Mouse (Mus musculus) gastrocnemius, postnatal 14 days (tissue): ENCODE results near the gene Flrt1. TPM values are rescaled to one million over a fixed set of nuclear protein-coding genes. Genes with fewer than 3 reads are reported as not detected.

Experiments used
- DNase-seq: peaks from one replicate; pipeline ENCODE4 v3.0.0; 2021; ENCODE audit warnings: mixed read lengths
- intact Hi-C: fragments of 180-260 bp; cut with DNase I; formaldehyde crosslinking; loops from one replicate; pipeline ENCODE4 v1.15.1; 2025; ENCODE audit warnings: low total_unique reads
- total RNA-seq, 2 experiments: library from RNA; stranded (reverse); gene quantifications; 2 replicates each; pipeline ENCODE4 v1.2.3; 2021

The Flrt1 gene
- total RNA-seq, 2 experiments from 2014 or later: 0.27 to 0.51 TPM

DNA sequence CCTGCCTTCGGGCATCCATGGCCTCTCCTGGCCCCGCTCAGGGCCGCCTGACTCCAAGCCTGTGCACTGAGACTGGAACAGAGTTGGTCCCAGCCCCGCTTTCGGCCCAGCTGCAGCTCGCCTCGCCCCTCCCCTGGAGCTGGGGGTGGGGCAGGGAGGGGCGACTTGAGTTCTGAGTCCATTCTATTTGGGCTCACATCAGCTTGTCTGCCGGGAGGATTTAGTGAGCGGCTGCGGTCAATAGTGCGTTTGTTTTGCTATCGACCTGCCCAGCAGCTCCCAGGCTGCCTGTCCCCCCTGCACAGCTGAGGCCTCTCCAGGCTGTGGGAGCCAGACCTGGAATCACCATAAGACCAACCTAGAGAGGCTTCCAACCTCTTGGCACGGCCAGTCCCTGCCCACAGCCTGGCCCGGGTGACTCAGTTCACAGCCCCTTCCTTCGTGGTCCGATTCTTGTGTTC, 29.1 kb upstream of the Flrt1 start:
- intact Hi-C loops: no loop called here
- DNase-seq: peak; percentile 73

- no peak for DNase-seq
- intact Hi-C loops: no loop called here
Observed at GRCm38 (mm10) chr19:7133436-7133835, 27.9 kb upstream of the Flrt1 start.

DNA sequence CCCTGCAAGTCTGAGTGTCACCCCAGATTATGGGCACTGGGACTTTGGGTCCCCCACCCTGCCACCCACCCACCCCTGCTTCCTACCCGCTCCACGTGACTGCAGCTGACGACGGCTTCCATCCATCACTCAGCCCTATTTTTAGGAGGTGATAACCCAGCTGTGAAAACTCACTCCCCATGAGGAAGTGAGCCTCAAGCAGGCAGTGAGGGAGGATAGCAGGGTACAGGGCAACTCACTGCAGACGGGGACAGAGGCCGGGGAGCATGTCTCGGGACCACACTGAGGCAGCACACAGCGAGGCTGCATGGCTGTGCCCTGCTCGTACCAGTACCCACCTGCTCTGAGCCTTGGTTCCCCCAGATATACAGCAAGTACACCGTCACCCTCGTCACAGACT, 24.8 kb upstream of the Flrt1 start:
- intact Hi-C loops: no loop called here
- no peak for DNase-seq

- intact Hi-C loops: no loop called here
- DNase-seq: no peak
Observed at GRCm38 (mm10) chr19:7128551-7129475, 23.3 kb upstream of the Flrt1 start.

DNA sequence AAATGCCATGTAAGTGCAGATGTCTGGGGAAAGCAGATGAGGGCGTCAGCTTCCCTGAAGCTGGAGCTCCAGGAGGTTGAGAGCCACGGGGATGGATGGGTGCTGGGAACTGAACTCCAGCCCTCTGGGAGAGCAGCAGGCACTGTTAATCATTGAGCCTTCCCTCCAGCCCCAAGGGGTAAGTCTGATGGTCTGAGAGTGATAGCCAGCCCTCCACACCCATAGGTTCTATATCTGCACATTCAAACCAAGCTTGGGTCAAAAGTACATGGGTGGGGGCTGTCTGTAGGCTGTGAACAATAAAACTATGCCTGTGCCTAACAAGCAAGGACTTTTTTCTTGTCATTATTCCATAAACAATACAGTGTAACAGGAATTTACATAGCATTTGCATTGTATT, 21.4 kb upstream of the Flrt1 start:
- no peak for DNase-seq
- intact Hi-C loops: no loop called here

DNA sequence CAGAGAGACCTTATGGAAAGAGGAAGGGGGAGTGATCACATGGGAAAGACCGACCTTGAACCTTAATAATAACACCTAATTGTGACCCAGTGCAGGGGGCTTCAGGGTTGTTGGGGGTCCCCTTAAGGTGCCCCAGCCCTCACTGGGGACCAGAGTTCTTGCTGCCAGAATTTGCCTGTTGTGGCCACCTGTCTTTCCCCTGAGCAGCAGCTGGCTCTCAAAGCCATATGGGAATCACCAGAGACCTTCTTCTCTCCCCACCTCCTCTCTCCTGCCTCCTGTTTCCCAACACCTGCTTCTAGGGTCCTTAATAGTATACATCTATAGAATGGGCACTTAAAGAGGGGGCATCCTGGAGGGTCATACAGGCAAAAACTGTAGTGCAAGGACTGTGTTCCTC, 20.7 kb upstream of the Flrt1 start:
- no peak for DNase-seq
- intact Hi-C loops: no loop called here

- intact Hi-C loops: no loop called here
- DNase-seq: no peak
Observed at GRCm38 (mm10) chr19:7125526-7126156, 20.1 kb upstream of the Flrt1 start.

DNA sequence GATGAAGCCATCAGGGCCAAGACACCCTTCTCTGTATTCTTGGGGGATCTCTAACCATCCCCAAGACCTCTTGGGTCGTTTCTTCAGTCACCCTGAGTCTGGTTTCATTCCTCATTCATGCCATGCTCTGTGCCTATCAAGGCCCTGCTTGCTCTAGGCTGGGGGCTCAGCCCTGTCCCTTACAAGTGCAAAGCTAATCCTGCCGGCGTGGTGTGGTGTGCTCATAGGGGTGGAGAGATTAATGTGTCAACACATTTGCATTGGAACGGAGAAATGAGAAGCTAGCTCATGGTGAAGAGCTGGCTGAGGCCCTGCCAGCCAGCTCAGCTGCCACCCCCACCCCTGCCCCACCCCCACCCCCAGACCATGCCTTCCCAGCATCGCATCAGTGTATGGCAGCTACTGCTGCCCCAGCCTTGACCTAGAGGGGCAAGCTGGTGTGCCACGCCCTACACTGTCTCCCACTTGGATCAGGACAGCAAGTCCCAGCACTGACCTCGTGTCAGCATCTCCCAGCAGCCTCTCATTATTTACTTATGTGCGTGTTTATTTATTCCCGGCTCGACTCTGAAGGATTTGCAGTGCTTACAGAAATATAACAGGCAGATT, 17.3 kb upstream of the Flrt1 start:
- intact Hi-C loops: loop anchor here (5.0 kb wide), 1 partner anchor 39 kb away; no protein-coding TSS in a partner anchor

DNA sequence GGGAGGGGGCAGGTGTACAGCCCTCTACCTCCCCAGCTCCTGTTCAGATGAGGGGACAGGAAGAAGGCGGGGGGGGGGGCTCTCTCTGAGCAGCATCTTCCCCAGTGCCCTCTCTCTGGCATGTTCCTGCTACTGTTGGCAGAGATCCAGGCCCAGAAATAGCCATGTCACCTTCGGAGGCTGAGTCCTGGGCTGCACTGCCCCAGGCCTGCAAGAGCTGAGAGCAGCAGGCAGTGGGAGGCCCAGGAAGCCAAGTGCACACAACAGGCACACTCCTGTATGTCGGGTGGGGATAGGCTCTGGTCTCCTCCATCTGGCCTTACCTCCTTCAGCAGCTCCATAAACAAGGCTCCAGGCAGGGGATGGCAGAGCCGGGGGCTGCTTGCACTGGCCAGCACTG, 16.7 kb upstream of the Flrt1 start:
- intact Hi-C loops: loop anchor here (5.0 kb wide), 1 partner anchor 40 kb away; no protein-coding TSS in a partner anchor
- DNase-seq: no peak

More for the DNA sequence above, 17.3 kb upstream of the Flrt1 start:
- DNase-seq: no peak

- intact Hi-C loops: loop anchor here (5.0 kb wide), 1 partner anchor 41 kb away; no protein-coding TSS in a partner anchor
- peak; percentile 68 for DNase-seq
Observed at GRCm38 (mm10) chr19:7121252-7121651, 15.7 kb upstream of the Flrt1 start.

GRCm38 (mm10) chr19:7117653-7118307, 12.3 kb upstream of the Flrt1 start:
- no peak for DNase-seq
- intact Hi-C loops: no loop called here

DNA sequence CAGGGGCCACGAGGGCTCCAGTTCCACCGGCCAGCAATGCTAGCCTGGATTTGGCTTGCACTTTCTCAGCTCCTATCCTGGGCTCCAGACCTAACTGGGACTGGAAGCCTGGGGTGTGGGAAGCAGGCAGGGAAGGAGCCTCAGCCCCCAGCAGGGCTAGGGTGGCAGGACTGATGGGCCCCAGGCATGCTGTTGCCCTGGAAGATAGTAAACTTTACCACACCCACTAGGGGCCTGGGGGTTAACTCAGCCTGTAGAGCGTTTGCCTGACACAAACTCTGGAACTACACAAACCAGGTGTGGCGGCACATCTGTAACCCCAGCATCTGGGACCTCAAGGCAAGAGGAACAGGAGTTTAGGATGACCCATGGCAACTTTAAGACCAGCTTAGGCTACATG, 11.6 kb upstream of the Flrt1 start:
- intact Hi-C loops: no loop called here
- DNase-seq: no peak

DNA sequence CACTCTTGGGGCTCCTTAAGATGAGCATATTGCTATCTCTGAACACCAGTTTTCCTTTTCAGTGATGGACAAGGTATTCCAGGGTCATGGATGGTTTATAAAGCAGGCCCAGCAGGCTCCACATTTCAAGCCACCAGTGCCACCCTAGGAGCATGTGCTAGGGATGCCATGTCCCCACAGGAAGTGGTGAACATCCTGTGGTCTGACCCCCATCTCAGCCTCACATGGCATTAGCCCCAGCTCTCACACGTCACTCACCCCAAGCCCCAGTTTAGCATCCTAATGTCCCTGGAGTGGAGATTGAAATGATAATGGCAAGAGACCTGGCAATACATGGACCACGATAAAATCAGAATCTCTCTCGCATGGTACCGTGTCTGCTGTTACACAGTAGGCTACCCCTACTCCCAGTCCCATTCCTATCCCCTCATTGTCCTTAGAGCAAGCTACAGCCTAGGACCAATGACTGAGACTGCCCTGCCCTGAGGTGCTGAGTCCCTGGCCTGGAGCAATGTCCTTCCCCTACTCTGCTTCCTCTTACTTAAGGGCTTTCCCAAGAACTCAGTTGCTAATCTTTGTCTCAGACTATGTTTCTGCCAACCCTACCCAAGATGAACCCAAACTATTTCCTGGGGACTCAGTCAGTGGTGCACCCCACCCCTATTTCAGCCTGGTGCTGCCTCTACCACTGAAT, 10.7 kb upstream of the Flrt1 start:
- intact Hi-C loops: no loop called here
- DNase-seq: no peak

GRCm38 (mm10) chr19:7113574-7113973, 8.0 kb upstream of the Flrt1 start:
- intact Hi-C loops: no loop called here
- no peak for DNase-seq

- intact Hi-C loops: no loop called here
- DNase-seq: no peak
Observed at GRCm38 (mm10) chr19:7112628-7113027, 7.1 kb upstream of the Flrt1 start.

DNA sequence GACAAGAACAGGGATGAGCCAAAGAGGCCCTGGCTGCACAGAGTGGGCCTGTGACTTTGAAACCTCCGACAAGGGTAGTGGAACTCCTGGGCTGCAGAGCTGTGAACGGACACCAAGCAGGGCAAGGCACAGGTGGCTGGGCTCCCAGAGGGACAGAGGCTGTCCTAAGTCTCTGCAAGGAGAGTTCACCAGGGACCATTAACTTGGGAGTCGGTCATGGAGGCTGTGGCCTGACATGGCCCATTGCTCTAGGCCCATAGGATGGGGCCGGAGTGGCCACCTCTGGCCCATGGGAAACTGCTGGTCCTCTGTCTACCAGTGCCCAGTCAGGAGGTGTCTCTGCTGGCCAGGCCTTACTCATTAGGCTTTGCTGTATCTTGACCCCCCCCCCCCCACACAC, 6.2 kb upstream of the Flrt1 start:
- intact Hi-C loops: no loop called here
- no peak for DNase-seq

GRCm38 (mm10) chr19:7111309-7111708, 5.8 kb upstream of the Flrt1 start:
- intact Hi-C loops: no loop called here
- no peak for DNase-seq

DNA sequence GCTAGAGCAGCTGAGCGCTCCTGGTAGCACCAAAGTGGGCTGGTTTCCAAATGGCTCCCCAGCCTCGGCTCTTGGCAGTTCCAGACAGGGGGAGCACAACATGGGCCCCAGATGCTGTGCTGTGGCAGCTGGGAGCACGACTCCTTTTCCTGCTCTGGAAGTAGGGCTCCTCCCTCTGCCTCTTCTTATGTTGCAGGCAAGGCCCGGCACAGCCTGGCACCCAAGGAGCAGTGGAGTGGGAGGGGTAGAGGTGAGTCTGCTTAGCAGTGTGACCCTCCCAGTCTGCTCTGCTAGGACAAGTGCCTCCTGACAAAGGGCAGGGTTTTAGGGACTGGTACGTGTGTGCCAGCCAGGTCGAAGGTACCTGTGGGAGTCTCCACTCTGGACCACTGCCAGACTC, 5.3 kb upstream of the Flrt1 start:
- DNase-seq: peak; percentile 38
- intact Hi-C loops: no loop called here

- no peak for DNase-seq
- intact Hi-C loops: no loop called here
Observed at GRCm38 (mm10) chr19:7110097-7110496, 4.6 kb upstream of the Flrt1 start.
